Mouse (Mus musculus) Patski (cell line): ENCODE measurements around the gene Gm10160. TPM values are rescaled to one million over a fixed set of nuclear protein-coding genes. Genes with fewer than 3 reads are reported as not detected.
"Not testable (repeated sequence)": the region's sequence is repeated elsewhere in the genome, so short reads cannot be mapped to it uniquely, and the experiment has no call there.

Source experiments
- ATAC-seq: fragments of 100-300 bp; one replicate; pipeline ENCODE4 v1.8.0; 2021
- CTCF ChIA-PET: fragments of 350-600 bp; sonication (Branson Sonifier 250); formaldehyde crosslinking; loops from one replicate; lab custom pipeline; 2022; ENCODE audit warnings: inconsistent platforms; lab: Charles Lee
- POLR2A ChIA-PET: fragments of 350-600 bp; sonication (Branson Sonifier 250); formaldehyde crosslinking; loops from one replicate; lab custom pipeline; 2022; ENCODE audit warnings: antibody characterized with exemption, inconsistent platforms; lab: Charles Lee
- DNase-seq: peaks from one replicate; pipeline ENCODE4 v3.0.0-alpha.2; 2011; ENCODE audit warnings: low read depth, low spot score
- H3K27me3 ChIP-seq: fragments of 371-371 bp; one replicate; pipeline ENCODE4 v1.5.1; 2021
- CTCF ChIP-seq: fragments of 100-300 bp; IDR thresholded peaks from one replicate; pipeline ENCODE4 v1.5.1; 2021
- in situ Hi-C: fragments of 300-500 bp; cut with MboI; formaldehyde crosslinking; loops from 3 replicates; pipeline ENCODE4 v1.11.1; 2018; ENCODE audit warnings: low pct_unique_long_range_greater_than_20kb, mixed read lengths
- polyA plus RNA-seq: library from polyadenylated mRNA; unstranded; gene quantifications from one replicate; pipeline ENCODE4 v1.2.3, GENCODE M21; 2021

Gene Gm10160
- polyA plus RNA-seq, 1 experiment from 2014 or later, result not detected

GRCm38 (mm10) chr7:81846008-81846407 is 9.6 kb downstream of the Gm10160 start:
- POLR2A ChIA-PET, result no interaction called here

GRCm38 (mm10) chr7:81845313-81845712 is 10.3 kb downstream of the Gm10160 start:
- no peak for TF ChIP-seq CTCF
- in situ Hi-C loops, result no loop called here
- CTCF ChIA-PET, result no interaction called here
- POLR2A ChIA-PET, result no interaction called here
- no peaks in the 10 kb centered on the region for H3K27me3 ChIP-seq
- ATAC-seq (no peak), DNase-seq (no peak)

More at GRCm38 (mm10) chr7:81846008-81846407, 9.6 kb downstream of the Gm10160 start:
- in situ Hi-C loops, result no loop called here
- no peaks in the 10 kb centered on the region for H3K27me3 ChIP-seq
- ATAC-seq (no peak), DNase-seq (no peak)
- CTCF ChIA-PET, result no interaction called here
- no peak for TF ChIP-seq CTCF

GRCm38 (mm10) chr7:81844801-81845200 is 10.8 kb downstream of the Gm10160 start:
- H3K27me3 ChIP-seq, result no peaks in the 10 kb centered on the region
- ATAC-seq (no peak), DNase-seq (no peak)
- POLR2A ChIA-PET, result no interaction called here
- TF ChIP-seq CTCF, result no peak
- CTCF ChIA-PET, result interaction anchor here (1.6 kb wide), 1 partner anchor 14 kb away, joined by 3 read pairs; no protein-coding TSS in a partner anchor
- in situ Hi-C loops, result no loop called here

- DNase-seq, result no peak
- ATAC-seq, result no peak
- ChIA-PET POLR2A (no interaction called here), CTCF (interaction anchor here (1.6 kb wide), 1 partner anchor 13 kb away, joined by 3 read pairs; no protein-coding TSS in a partner anchor)
- TF ChIP-seq CTCF, result no peak
- in situ Hi-C loops, result no loop called here
- no peaks in the 10 kb centered on the region for H3K27me3 ChIP-seq
These were observed 11.7 kb downstream of the Gm10160 start for GRCm38 (mm10) chr7:81843903-81844302.

- CTCF ChIA-PET, result interaction anchor here (1.6 kb wide), 1 partner anchor 12 kb away, joined by 3 read pairs; no protein-coding TSS in a partner anchor
- in situ Hi-C loops, result no loop called here
- no peak for TF ChIP-seq CTCF
These were observed 12.6 kb downstream of the Gm10160 start for GRCm38 (mm10) chr7:81842998-81843397.

GRCm38 (mm10) chr7:81842141-81842540 is 13.5 kb downstream of the Gm10160 start:
- ChIA-PET CTCF (interaction anchor here (1.0 kb wide), 1 partner anchor 10 kb away, joined by 3 read pairs; no protein-coding TSS in a partner anchor), POLR2A (no interaction called here)
- TF ChIP-seq CTCF, result no peak
- in situ Hi-C loops, result no loop called here
- H3K27me3 ChIP-seq, result no peaks in the 10 kb centered on the region
- DNase-seq (no peak), ATAC-seq (no peak)

More at GRCm38 (mm10) chr7:81842998-81843397, 12.6 kb downstream of the Gm10160 start:
- DNase-seq (no peak), ATAC-seq (no peak)
- no peaks in the 10 kb centered on the region for H3K27me3 ChIP-seq
- POLR2A ChIA-PET, result no interaction called here

GRCm38 (mm10) chr7:81841439-81841838 is 14.2 kb downstream of the Gm10160 start:
- ChIA-PET CTCF (interaction anchor here (1.0 to 1.3 kb wide), 2 partner anchors 9 to 26 kb away, joined by 3 read pairs; no protein-coding TSS in a partner anchor), POLR2A (no interaction called here)
- in situ Hi-C loops, result no loop called here
- DNase-seq, result no peak
- ATAC-seq, result no peak
- no peak for TF ChIP-seq CTCF
- H3K27me3 ChIP-seq, result no peaks in the 10 kb centered on the region

GRCm38 (mm10) chr7:81840661-81841181 is 14.9 kb downstream of the Gm10160 start:
- TF ChIP-seq CTCF, result no peak
- in situ Hi-C loops, result no loop called here
- ChIA-PET POLR2A (no interaction called here), CTCF (interaction anchor here (1.3 kb wide), 1 partner anchor 27 kb away, joined by 3 read pairs; no protein-coding TSS in a partner anchor)
- no peak for DNase-seq
- no peaks in the 10 kb centered on the region for H3K27me3 ChIP-seq
- ATAC-seq, result no peak

GRCm38 (mm10) chr7:81839746-81840145 is 15.8 kb downstream of the Gm10160 start:
- ATAC-seq (no peak), DNase-seq (no peak)
- CTCF ChIA-PET, result no interaction called here
- POLR2A ChIA-PET, result no interaction called here
- in situ Hi-C loops, result no loop called here
- no peak for TF ChIP-seq CTCF
- no peaks in the 10 kb centered on the region for H3K27me3 ChIP-seq

GRCm38 (mm10) chr7:81837771-81838170 is 17.8 kb downstream of the Gm10160 start:
- POLR2A ChIA-PET, result not testable (repeated sequence)

GRCm38 (mm10) chr7:81835430-81835829 is 20.2 kb downstream of the Gm10160 start:
- CTCF ChIA-PET, result no interaction called here
- ATAC-seq (no peak), DNase-seq (no peak)
- peaks cover 3% of the 10 kb centered on the region for H3K27me3 ChIP-seq
- in situ Hi-C loops, result no loop called here
- TF ChIP-seq CTCF, result no peak
- POLR2A ChIA-PET, result interaction anchor here (0.7 kb wide), 1 partner anchor 22 kb away, joined by 4 read pairs; no protein-coding TSS in a partner anchor

More at GRCm38 (mm10) chr7:81837771-81838170, 17.8 kb downstream of the Gm10160 start:
- DNase-seq, CTCF ChIA-PET, in situ Hi-C loops, ATAC-seq, H3K27me3 ChIP-seq: not testable (repeated sequence)
